Mouse (Mus musculus) liver, adult 2 months (tissue): Measurements from ENCODE around the gene Alkbh3.

Experiments used
- CTCF ChIP-seq: fragments of 200-500 bp; IDR thresholded peaks from 2 replicates; pipeline ENCODE4 v1.5.1; 2011; ENCODE audit warnings: low read depth, low read length, control low read depth
- POLR2A ChIP-seq: fragments of 200-500 bp; IDR thresholded peaks from 2 replicates; pipeline ENCODE4 v1.6.1; 2011; ENCODE audit warnings: low read length, control low read depth; ENCODE audit not compliant: insufficient read depth; ENCODE audit errors: extremely low read depth

DNA sequence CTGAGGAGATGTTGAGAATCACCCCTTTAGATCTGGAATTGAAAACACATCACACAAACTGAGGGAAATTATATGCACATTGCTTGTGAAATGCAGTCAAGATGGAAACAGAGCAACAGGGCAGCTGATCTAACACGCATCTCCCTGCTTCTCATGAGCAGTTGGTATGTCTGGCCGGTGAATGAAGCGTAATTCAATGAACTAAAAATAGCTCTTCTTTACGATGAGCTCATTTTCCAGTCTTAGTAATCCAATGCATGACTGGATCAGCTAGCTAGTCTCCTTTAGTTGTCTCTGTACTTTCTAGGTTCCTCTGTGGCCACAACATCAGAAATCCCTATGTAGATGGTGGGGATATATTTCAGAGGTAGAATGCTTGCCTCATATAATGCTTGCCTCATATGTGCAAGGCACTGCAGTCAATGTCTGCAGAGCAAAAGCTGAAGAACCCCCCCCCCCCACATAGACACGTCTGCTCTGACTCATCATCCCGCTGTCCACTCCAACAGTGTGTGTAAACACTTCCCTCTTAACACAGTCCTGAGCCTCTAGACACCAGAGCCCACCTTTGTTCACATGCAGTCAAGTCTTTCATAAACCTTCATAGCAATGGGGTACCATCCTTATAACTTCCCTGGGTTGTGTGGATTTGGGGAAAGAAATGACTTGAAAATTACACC lies 34.9 kb upstream of the Alkbh3 start:
- TF ChIP-seq CTCF: no peak
- no peak for TF ChIP-seq POLR2A
